Mouse (Mus musculus) G1E (cell line): ENCODE measurements around the gene Myo18a.

Source experiments
- CTCF ChIP-seq: IDR thresholded peaks from 2 replicates; pipeline ENCODE4 v1.5.1; 2012; ENCODE audit warnings: low read depth, low read length, inconsistent platforms, mixed read lengths
- GATA1 ChIP-seq: IDR thresholded peaks from 2 replicates; pipeline ENCODE4 v1.6.1; 2012; ENCODE audit warnings: borderline replicate concordance, low read length, inconsistent platforms, mixed read lengths
- POLR2AphosphoS5 ChIP-seq: IDR thresholded peaks from 2 replicates; pipeline ENCODE4 v1.6.1; 2012; ENCODE audit warnings: low read depth, low read length, inconsistent platforms; ENCODE audit not compliant: insufficient replicate concordance

GRCm38 (mm10) chr11:77800491-77800868, 37.4 kb downstream of the Myo18a start:
- TF ChIP-seq CTCF (no peak), GATA1 (no peak), POLR2AphosphoS5 (no peak)
